Mouse (Mus musculus): Measurements from ENCODE around the gene Ube2k. TPM values are rescaled to one million over a fixed set of nuclear protein-coding genes. Genes with fewer than 3 reads are reported as not detected.

Gene Ube2k
- total RNA-seq, 4 experiments from 2014 or later, result 51.6 to 68.1 (median 54.5) TPM

GRCm38 (mm10) chr5:65537420-65538071 is 513 bp downstream of the Ube2k start:
- DNase-seq (ENCODE audit: low spot score), result peak; percentile 14

- peak; percentile 13 for DNase-seq (ENCODE audit: low spot score)
Observed at GRCm38 (mm10) chr5:65538121-65538520, 1.1 kb downstream of the Ube2k start.

GRCm38 (mm10) chr5:65538829-65539228 is 1.8 kb downstream of the Ube2k start:
- DNase-seq (ENCODE audit: low spot score), result no peak

GRCm38 (mm10) chr5:65539786-65540185 is 2.8 kb downstream of the Ube2k start:
- DNase-seq (ENCODE audit: low spot score), result no peak

GRCm38 (mm10) chr5:65541889-65542288 is 4.9 kb downstream of the Ube2k start:
- DNase-seq (ENCODE audit: low spot score), result no peak

GRCm38 (mm10) chr5:65543491-65543890 is 6.5 kb downstream of the Ube2k start:
- no peak for DNase-seq (ENCODE audit: low spot score)

- no peak for DNase-seq (ENCODE audit: low spot score)
Observed at GRCm38 (mm10) chr5:65544616-65545015, 7.6 kb downstream of the Ube2k start.

GRCm38 (mm10) chr5:65549677-65550076 is 12.6 kb downstream of the Ube2k start:
- DNase-seq (ENCODE audit: low spot score), result no peak

- no peak for DNase-seq (ENCODE audit: low spot score)
Observed at GRCm38 (mm10) chr5:65557109-65557508, 20.1 kb downstream of the Ube2k start.

- DNase-seq (ENCODE audit: low spot score), result no peak
Observed at GRCm38 (mm10) chr5:65561125-65561893, 24.3 kb downstream of the Ube2k start.

- DNase-seq (ENCODE audit: low spot score), result no peak
Observed at GRCm38 (mm10) chr5:65565486-65565885, 28.5 kb downstream of the Ube2k start.

- no peak for DNase-seq (ENCODE audit: low spot score)
Observed at GRCm38 (mm10) chr5:65574876-65575275, 37.8 kb downstream of the Ube2k start.

- no peak for DNase-seq (ENCODE audit: low spot score)
Observed at GRCm38 (mm10) chr5:65575896-65576295, 38.9 kb downstream of the Ube2k start.

- no peak for DNase-seq (ENCODE audit: low spot score)
Observed at GRCm38 (mm10) chr5:65578545-65578944, 41.5 kb downstream of the Ube2k start.

GRCm38 (mm10) chr5:65586291-65586690 is 49.3 kb downstream of the Ube2k start:
- no peak for DNase-seq (ENCODE audit: low spot score)

- DNase-seq (ENCODE audit: low spot score), result no peak
Observed at GRCm38 (mm10) chr5:65590199-65590598, 53.2 kb downstream of the Ube2k start.

- DNase-seq (ENCODE audit: low spot score), result no peak
Observed at GRCm38 (mm10) chr5:65592421-65592820, 55.4 kb downstream of the Ube2k start.

- DNase-seq (ENCODE audit: low spot score), result no peak
Observed at GRCm38 (mm10) chr5:65599681-65600080, 62.6 kb downstream of the Ube2k start.

- DNase-seq (ENCODE audit: low spot score), result no peak
Observed at GRCm38 (mm10) chr5:65606820-65607219, 69.8 kb downstream of the Ube2k start.

- no peak for DNase-seq (ENCODE audit: low spot score)
Observed at GRCm38 (mm10) chr5:65609769-65610168, 72.7 kb downstream of the Ube2k start.

- no peak for DNase-seq (ENCODE audit: low spot score)
Observed at GRCm38 (mm10) chr5:65610541-65610940, 73.5 kb downstream of the Ube2k start.

GRCm38 (mm10) chr5:65613152-65613924 is 76.3 kb downstream of the Ube2k start:
- DNase-seq (ENCODE audit: low spot score), result no peak
